Mouse (Mus musculus) ZHBTc4 (cell line): ENCODE data around the gene Ttf2.
A peak's percentile ranks its signal among the peaks of the same experiment; 100 is the strongest.

ENCODE experiments used
- DNase-seq: peaks from one replicate; pipeline ENCODE4 v3.0.0-alpha.2; 2011; ENCODE audit warnings: low read depth, low spot score

Ttf2 gene

DNA sequence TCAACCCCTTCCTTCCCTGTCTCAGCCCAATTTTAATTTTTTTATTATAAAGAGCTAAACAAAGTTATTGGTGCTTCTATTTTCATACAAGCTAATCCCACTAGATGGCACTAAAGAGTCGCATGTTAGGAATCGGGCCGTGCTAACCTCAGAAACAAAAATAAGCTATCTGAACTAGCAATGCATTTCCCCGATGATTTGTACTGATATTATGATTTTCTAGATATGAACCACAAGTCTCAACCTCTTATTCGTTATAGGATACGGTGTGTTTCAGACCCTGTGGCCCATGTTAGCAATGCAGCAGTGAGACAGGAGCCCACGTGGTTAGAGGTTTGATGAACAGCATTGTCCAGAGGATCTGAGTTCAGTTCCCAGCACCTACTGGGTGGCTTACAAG is 52.6 kb downstream of the Ttf2 start:
- peak; percentile 55 for DNase-seq

DNA sequence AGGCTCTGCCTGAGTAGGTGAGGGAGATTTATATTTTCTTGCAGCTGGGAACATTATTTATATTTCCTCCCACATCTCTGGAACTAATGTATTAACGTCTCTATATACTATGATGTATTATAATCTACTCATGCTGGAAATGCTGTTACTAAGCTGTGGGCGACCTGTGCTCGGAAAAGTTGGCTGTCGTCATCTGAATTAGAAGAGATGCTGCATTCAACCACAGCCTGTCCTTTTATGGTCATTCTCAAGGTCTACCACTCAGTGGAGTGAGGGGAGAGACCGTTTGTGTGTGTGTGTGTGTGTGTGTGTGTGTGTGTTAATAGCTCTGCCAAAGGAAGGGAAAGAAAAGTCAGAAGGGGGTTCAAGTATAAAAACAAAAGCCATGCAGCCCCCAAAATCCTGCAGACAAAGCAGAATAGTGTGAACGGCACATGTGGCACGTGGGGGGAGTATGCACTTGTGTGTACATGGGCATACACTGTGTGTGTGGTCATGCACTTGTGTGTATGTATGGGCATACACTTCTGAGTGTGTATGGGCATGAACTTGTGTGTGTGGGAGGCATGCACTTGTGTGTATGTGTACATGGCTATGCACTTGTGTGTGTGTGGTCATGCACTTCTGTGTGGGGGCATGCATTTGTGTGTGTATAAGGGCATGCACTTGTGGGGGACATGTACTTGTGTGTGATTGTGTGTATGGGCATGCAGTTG is 57.8 kb downstream of the Ttf2 start:
- DNase-seq = no peak

DNA sequence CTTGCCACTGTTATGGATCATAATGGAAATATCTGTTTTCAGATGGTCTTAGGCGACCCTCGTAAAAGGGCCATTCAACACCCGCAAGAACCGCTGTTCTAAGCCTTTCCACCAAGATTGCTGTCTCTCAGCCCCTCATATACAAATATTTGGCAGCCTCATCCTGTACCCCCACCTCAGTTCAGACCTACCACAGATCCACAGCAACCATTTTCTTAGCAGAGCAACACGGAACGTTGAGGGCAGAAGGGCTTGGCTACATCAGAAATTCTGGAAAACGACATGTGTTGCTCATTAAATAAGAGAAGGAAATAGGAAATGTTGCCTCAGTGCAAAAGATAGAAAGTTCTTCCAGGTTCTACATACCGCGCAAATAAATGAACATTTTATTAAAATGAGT is 58.4 kb downstream of the Ttf2 start:
- DNase-seq = no peak

DNA sequence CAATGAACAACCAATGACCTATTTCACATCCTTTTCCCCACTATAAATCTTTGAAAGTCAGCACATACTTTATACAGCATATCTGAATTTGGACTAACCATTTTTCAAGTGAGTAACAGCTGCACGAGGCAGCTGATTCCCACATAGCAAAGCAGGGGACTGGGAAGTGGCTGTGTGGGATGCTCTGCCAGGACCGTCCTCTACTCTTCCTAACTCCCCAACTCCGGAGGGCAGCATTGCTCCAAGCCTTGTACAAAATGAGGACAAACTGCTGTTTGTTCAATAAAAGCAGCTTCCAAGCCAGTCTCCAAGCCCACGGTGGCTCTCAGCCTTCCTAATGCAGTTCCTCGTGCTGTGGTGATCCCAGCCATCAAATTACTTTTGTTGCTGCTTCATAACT is 58.8 kb downstream of the Ttf2 start:
- no peak for DNase-seq

DNA sequence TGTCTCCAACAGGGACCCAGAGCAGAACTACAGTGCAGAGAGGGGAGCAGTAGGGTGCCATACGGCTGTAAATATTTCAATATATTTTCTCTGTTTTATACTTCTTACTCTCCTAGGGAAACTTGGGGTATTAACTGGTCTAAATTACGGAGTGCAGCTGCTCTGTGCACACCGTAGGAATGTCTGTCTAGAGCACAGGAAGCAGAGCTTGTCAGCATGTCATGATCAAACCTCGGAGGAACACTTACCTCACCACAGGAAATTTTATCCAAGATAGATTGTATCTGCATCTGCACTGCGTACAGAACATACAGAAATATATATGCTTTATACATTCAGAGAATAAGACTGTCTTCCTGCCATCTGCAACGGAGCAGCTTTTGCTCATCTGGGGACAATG is 60.9 kb downstream of the Ttf2 start:
- DNase-seq = no peak

DNA sequence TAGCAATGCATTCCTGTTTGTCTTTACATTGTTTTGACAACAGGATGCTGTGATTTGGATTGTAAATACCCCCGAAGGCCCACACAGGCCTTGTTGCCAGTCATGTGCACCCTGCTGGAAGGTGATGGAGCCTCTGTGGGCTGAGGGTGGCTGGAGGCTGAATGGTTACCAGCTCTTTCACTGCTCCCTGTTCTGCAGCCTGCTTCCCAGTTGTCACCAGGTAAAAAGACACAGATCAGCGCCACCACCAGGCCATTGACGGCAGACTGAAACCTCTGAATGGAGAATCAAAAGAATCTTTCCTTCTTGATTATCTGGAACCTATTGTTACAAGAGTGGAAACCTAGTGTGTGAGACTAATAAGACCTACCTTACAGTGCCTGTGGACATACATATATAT is 62.5 kb downstream of the Ttf2 start:
- peak; percentile 44 for DNase-seq

DNA sequence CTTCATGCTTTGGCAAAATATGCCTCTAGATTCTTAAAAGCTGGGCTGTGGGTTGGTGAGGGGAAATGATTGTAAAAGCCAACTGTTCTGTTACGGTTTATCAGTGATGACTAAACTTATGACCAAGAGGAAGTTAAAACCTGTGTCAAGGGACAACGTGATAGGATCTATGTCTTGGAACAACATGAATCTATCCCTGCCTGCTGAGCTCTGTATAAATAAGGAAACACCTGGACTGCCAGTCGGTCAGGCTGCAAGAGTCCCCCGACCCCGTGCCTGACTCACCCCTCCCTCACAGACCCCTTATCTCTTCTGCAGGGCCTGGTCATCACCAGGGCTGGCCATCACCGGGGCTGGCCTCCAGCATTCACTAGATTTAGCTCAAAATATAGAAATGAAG is 63.3 kb downstream of the Ttf2 start:
- no peak for DNase-seq

DNA sequence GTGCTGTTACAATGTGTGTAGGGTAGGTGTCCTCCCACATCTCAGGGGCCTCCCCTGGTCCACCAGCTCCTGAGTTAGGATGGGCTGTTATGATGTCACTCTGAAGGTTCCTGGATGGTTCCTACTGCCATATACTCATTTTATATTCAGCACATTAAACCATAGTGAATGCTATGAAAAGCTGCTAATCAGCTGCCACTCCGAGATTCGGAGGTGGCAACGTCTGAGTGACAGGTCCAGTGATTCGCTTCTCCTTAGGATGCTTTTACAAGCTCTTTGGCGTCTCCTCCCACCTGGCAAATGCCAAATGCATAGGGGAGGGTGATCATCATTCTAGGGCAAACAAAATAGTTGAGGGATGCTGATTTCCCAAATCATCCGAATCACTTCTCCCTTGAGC is 74.0 kb downstream of the Ttf2 start:
- DNase-seq = no peak

DNA sequence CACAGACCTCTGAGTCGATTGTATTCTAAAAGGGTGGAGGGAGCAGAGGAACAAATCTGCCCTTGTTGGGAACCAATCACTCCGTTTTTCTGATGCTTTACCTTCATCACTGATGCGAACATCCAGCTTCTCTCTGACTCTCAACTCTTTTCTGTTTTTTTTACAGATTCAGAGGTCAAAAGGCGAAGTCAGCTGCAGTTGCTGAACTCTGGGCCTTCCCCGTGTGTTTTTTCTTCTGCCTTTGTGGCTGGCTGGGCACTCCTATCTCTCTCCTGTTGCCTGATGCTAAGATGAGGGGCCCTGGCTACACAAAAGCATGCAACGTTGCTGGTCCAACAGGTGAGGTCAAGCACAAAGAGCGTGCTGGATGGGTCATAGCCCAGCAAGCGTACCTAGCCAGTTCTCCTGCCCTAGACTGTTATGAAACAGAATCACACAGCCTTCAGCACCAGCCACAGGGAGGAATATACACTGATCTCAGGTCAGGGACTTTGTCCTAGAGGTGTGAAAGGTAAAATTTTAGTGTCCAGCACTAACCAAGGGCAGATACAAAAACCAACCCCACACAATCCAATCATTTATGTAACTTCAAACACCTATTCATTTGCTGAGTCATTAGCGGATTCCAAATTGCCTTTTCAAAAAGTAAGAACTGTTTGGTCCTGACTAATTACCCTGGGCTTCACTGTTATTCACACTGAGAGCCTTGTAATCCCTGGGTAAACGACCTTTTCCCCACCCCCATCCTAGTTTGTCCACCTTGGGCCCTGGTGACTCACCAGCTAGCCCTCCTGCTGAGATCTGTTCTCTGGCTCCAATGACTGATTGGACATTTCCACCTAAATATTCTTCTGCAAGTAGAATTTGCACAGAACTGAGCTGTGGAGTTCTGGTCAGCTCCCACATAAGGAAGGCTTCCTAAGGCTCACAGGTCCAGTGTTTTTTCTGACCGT is 76.8 kb downstream of the Ttf2 start:
- DNase-seq = no peak

DNA sequence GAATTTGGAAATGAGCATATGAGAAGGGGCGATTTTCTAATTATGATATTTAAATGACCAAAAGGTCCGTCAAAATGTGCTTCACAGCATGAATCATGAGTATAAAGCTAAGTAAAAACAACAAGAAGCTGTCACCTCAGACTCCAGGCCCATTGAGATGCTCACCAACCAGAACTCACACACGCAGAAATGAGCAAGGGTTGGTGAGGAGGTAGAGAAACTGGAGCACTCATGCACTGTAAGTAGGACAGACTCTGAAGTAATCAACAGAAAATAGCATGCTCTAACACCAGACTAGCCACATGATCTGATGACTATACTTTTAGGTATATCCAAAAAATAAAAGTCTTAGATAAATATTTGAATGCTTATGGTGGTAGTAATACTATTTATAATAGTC is 79.1 kb downstream of the Ttf2 start:
- no peak for DNase-seq

DNA sequence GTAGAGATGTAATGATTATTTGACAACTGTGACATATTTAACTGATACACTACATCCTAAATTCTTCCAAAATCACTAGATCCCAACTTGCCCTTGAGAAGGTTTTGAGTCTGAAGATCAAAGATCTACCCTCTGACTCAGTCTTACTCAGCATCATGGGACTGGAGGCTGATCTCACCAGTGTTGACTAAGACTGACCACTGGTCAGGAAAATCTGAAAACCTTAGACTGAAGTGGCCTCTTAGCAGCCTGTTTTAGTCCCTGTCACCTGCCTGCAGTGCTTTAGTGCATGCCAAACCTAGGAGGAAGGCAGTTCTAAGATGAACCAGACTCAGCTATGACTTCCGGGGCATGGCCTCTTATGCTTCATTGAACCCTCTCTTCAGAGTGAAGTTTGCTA is 80.2 kb downstream of the Ttf2 start:
- DNase-seq = no peak
